ENCODE assay signal across 8 mouse cellular contexts in the genomic region with DNA sequence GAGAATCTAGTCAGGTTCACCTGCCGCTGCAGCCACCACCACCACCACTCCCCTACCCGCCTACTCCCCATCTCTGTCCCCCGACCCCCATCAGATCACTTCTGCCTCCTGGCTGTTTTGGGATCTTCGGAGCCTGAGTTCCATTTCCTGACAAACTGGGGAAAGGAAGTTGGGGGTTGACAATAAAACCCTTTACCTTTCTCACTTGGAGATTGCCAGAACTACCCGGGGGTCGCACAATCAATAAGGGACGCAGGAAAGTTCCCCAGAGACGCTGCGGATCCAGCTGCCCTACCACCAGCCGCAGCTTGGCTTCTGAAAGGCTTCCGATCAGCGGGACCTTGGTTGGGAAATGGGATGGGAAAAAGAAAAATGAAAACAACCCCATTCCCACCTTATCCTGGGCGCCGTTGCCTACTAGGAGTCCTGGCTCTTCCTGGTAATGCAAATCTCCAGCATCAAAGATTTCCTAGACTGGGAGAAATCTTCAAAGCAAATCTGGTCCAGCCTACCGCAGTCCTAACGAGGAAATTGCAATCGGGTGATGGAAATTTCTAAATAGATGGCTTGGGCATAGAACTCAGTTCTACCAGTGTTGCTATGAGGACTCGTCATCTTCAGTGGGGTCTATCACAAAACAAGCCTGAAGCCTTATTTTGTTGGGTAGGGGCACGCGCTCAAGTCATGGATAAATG. TPM values are rescaled to one million over a fixed set of nuclear protein-coding genes. Genes with fewer than 3 reads are reported as not detected.
DNase-seq lines count a peak whose midpoint lies in the region; ATAC-seq and TF ChIP-seq lines count a peak whose summit lies in the region.

No protein-coding gene starts in this region.

- H3K36me3 ChIP-seq in lung, embryonic 16.5 days (ENCODE audit: control insufficient read depth, insufficient read depth, low read length) = peaks cover 12% of the 10 kb centered on the region
- H3K36me3 ChIP-seq in limb, embryonic 10.5 days = peaks cover 37% of the 10 kb centered on the region
- peaks cover 22% of the 10 kb centered on the region for H3K36me3 ChIP-seq in neural tube, embryonic 15.5 days

- no peaks in the 10 kb centered on the region for H3K9me3 ChIP-seq in lung, embryonic 16.5 days (ENCODE audit: control insufficient read depth, low read length)
- H3K9me3 ChIP-seq in limb, embryonic 10.5 days (replicated peaks) = no peaks in the 10 kb centered on the region
- no peaks in the 10 kb centered on the region for H3K9me3 ChIP-seq in neural tube, embryonic 15.5 days (replicated peaks)

- H3K4me1 ChIP-seq in lung, embryonic 16.5 days (replicated peaks; ENCODE audit: control insufficient read depth, insufficient read depth, low read length) = peaks cover 18% of the 10 kb centered on the region
- H3K4me1 ChIP-seq in embryonic fibroblast, embryonic 13.5 days (ENCODE audit: control insufficient read depth, insufficient read depth, low read length) = 0 out of 2 replicates have a peak, but pooled peaks cover 4% of the 10 kb centered on the region
- peaks cover 26% of the 10 kb centered on the region for H3K4me1 ChIP-seq in limb, embryonic 10.5 days
- H3K4me1 ChIP-seq in neural tube, embryonic 15.5 days = peaks cover 30% of the 10 kb centered on the region

- H3K4me2 ChIP-seq in lung, embryonic 16.5 days (ENCODE audit: low read depth, low read length) = peak overlapping the region; percentile 94
- peak overlapping the region; percentile 74 for H3K4me2 ChIP-seq in neural tube, embryonic 15.5 days

- peak overlapping the region; percentile 84 for H3K4me3 ChIP-seq in lung, embryonic 16.5 days (ENCODE audit: low read length)
- H3K4me3 ChIP-seq in embryonic fibroblast, embryonic 13.5 days (ENCODE audit: insufficient read depth, low read length) = peak overlapping the region; percentile 61
- H3K4me3 ChIP-seq in limb, embryonic 10.5 days = peak overlapping the region; percentile 69
- H3K4me3 ChIP-seq in neural tube, embryonic 15.5 days (replicated peaks) = peak overlapping the region; percentile 64

- DNase-seq in lung, postnatal 14 days = no peak
- no peak for DNase-seq in limb, embryonic 10.5 days (ENCODE audit: low spot score)
- DNase-seq in adrenal gland, postnatal 36 days = no peak
- DNase-seq in thymus, postnatal 0 days (ENCODE audit: low spot score) = no peak

- H3K27ac ChIP-seq in lung, embryonic 16.5 days (ENCODE audit: low read length) = peak overlapping the region; percentile 91
- peak overlapping the region; percentile 50 for H3K27ac ChIP-seq in embryonic fibroblast, embryonic 13.5 days (ENCODE audit: insufficient read depth, low read length)
- peak overlapping the region; percentile 85 for H3K27ac ChIP-seq in limb, embryonic 10.5 days
- H3K27ac ChIP-seq in neural tube, embryonic 15.5 days (replicated peaks) = peak overlapping the region; percentile 87

- H3K27me3 ChIP-seq in lung, embryonic 16.5 days (ENCODE audit: control insufficient read depth, insufficient read depth, low read depth, low read length) = no peaks in the 10 kb centered on the region
- no peaks in the 10 kb centered on the region for H3K27me3 ChIP-seq in limb, embryonic 10.5 days (ENCODE audit: low read depth, poor library complexity, severe bottlenecking)
- no peaks in the 10 kb centered on the region for H3K27me3 ChIP-seq in neural tube, embryonic 15.5 days (replicated peaks)

- WGBS in lung, embryonic 16.5 days = 12% methylated on average over 20 of the region's 20 CpGs
- 14% methylated on average over 20 of the region's 20 CpGs for WGBS in limb, embryonic 10.5 days
- WGBS in neural tube, embryonic 15.5 days = 9% methylated on average over 20 of the region's 20 CpGs

- no peak for TF ChIP-seq POLR2A in embryonic fibroblast, embryonic 13.5 days (IDR thresholded peaks at IDR 0.05; ENCODE audit: low read depth, low read length)

- H3K9ac ChIP-seq in lung, embryonic 16.5 days (ENCODE audit: low read length) = peak overlapping the region; percentile 71
- peak overlapping the region; percentile 67 for H3K9ac ChIP-seq in neural tube, embryonic 15.5 days (replicated peaks)

- no peak for ATAC-seq in lung, embryonic 16.5 days (ENCODE audit: low read depth)
- peak; percentile 0; the same call in 1 of the 2 replicates for ATAC-seq in neural tube, embryonic 15.5 days (ENCODE audit: low FRiP score)
- no peak for ATAC-seq in frontal cortex, adult (ENCODE audit: low TSS enrichment)

- no peak for TF ChIP-seq CTCF in embryonic fibroblast, embryonic 13.5 days (IDR thresholded peaks at IDR 0.05; ENCODE audit: borderline replicate concordance, insufficient read depth, low read length)

RNA-seq across cellular contexts. Expression of a gene that starts 0.8 kb away (rescaled TPM):
- 15.4 and 15.7 TPM in 2 replicates for polyA plus RNA-seq in lung, embryonic 16.5 days (2015; fragmentation: Nextera tagmentation; extraction: Ambion mirVana)
- 16.3 and 19.2 TPM in 2 replicates for polyA plus RNA-seq in embryonic fibroblast, embryonic 13.5 days (2011; ENCODE audit: insufficient read length, low read depth, missing spikeins)
- polyA plus RNA-seq in limb, embryonic 10.5 days (2016; fragmentation: Nextera tagmentation; extraction: Ambion mirVana) = 12.5 and 14.4 TPM in 2 replicates
- polyA plus RNA-seq in neural tube, embryonic 15.5 days (2015; fragmentation: Nextera tagmentation; extraction: Ambion mirVana) = 21.7 and 24.5 TPM in 2 replicates
- total RNA-seq in adrenal gland, postnatal 36 days (2021) = 10 to 100 TPM; 17.4 to 18.8 TPM
- polyA plus RNA-seq in thymus, postnatal 0 days (2015; fragmentation: Nextera tagmentation; extraction: Ambion mirVana) = 10.1 and 11.5 TPM in 2 replicates

RNA-seq across cellular contexts. Expression of a gene that starts 1.2 kb away (rescaled TPM):
- 135 and 144 TPM in 2 replicates for polyA plus RNA-seq in lung, embryonic 16.5 days (2015; fragmentation: Nextera tagmentation; extraction: Ambion mirVana)
- polyA plus RNA-seq in embryonic fibroblast, embryonic 13.5 days (2011; ENCODE audit: insufficient read length, low read depth, missing spikeins) = 70.0 and 71.3 TPM in 2 replicates
- 176 and 199 TPM in 2 replicates for polyA plus RNA-seq in limb, embryonic 10.5 days (2016; fragmentation: Nextera tagmentation; extraction: Ambion mirVana)
- 122 and 124 TPM in 2 replicates for polyA plus RNA-seq in neural tube, embryonic 15.5 days (2015; fragmentation: Nextera tagmentation; extraction: Ambion mirVana)
- 100 to 1,000 TPM in 1 of 2 experiments, 10 to 100 TPM in 1; 96.5 to 105 TPM for total RNA-seq in adrenal gland, postnatal 36 days (2021)
- 154 and 164 TPM in 2 replicates for polyA plus RNA-seq in thymus, postnatal 0 days (2015; fragmentation: Nextera tagmentation; extraction: Ambion mirVana)

RNA-seq across cellular contexts. Expression of a gene that starts 17.6 kb away (rescaled TPM):
- polyA plus RNA-seq in lung, embryonic 16.5 days (2015; fragmentation: Nextera tagmentation; extraction: Ambion mirVana) = 5.6 and 8.2 TPM in 2 replicates
- polyA plus RNA-seq in embryonic fibroblast, embryonic 13.5 days (2011; ENCODE audit: insufficient read length, low read depth, missing spikeins) = not detected in 2 replicates
- 0.06 and 0.09 TPM in 2 replicates for polyA plus RNA-seq in limb, embryonic 10.5 days (2016; fragmentation: Nextera tagmentation; extraction: Ambion mirVana)
- 1.2 and 2.1 TPM in 2 replicates for polyA plus RNA-seq in neural tube, embryonic 15.5 days (2015; fragmentation: Nextera tagmentation; extraction: Ambion mirVana)
- total RNA-seq in adrenal gland, postnatal 36 days (2021) = under 1 TPM; 0.40 to 0.56 TPM
- 0.10 and 0.25 TPM in 2 replicates for polyA plus RNA-seq in thymus, postnatal 0 days (2015; fragmentation: Nextera tagmentation; extraction: Ambion mirVana)

RNA-seq across cellular contexts. Expression of a gene that starts 27.9 kb away (rescaled TPM):
- polyA plus RNA-seq in lung, embryonic 16.5 days (2015; fragmentation: Nextera tagmentation; extraction: Ambion mirVana) = 11.3 and 12.4 TPM in 2 replicates
- 17.3 and 23.2 TPM in 2 replicates for polyA plus RNA-seq in embryonic fibroblast, embryonic 13.5 days (2011; ENCODE audit: insufficient read length, low read depth, missing spikeins)
- polyA plus RNA-seq in limb, embryonic 10.5 days (2016; fragmentation: Nextera tagmentation; extraction: Ambion mirVana) = 3.2 and 6.4 TPM in 2 replicates
- 11.6 and 13.3 TPM in 2 replicates for polyA plus RNA-seq in neural tube, embryonic 15.5 days (2015; fragmentation: Nextera tagmentation; extraction: Ambion mirVana)
- 10 to 100 TPM; 45.2 to 65.2 TPM for total RNA-seq in adrenal gland, postnatal 36 days (2021)
- 5.7 and 6.1 TPM in 2 replicates for polyA plus RNA-seq in thymus, postnatal 0 days (2015; fragmentation: Nextera tagmentation; extraction: Ambion mirVana)

RNA-seq across cellular contexts. Expression of a gene that starts 28.7 kb away (rescaled TPM):
- polyA plus RNA-seq in lung, embryonic 16.5 days (2015; fragmentation: Nextera tagmentation; extraction: Ambion mirVana) = 16.2 and 16.3 TPM in 2 replicates
- polyA plus RNA-seq in embryonic fibroblast, embryonic 13.5 days (2011; ENCODE audit: insufficient read length, low read depth, missing spikeins) = 4.8 and 7.1 TPM in 2 replicates
- polyA plus RNA-seq in limb, embryonic 10.5 days (2016; fragmentation: Nextera tagmentation; extraction: Ambion mirVana) = 15.2 and 19.6 TPM in 2 replicates
- polyA plus RNA-seq in neural tube, embryonic 15.5 days (2015; fragmentation: Nextera tagmentation; extraction: Ambion mirVana) = 15.5 and 17.0 TPM in 2 replicates
- 10 to 100 TPM; 11.5 to 13.1 TPM for total RNA-seq in adrenal gland, postnatal 36 days (2021)
- 16.4 and 16.6 TPM in 2 replicates for polyA plus RNA-seq in thymus, postnatal 0 days (2015; fragmentation: Nextera tagmentation; extraction: Ambion mirVana)
